Mouse (Mus musculus) kidney, postnatal 36 days (tissue): ENCODE data around the gene Gm13276.
"Not testable (repeated sequence)": the region's sequence is repeated elsewhere in the genome, so short reads cannot be mapped to it uniquely, and the experiment has no call there.

Source experiments
- DNase-seq, 2 experiments: peaks; one replicate each; pipeline ENCODE4 v3.0.0; 2021 to 2022; ENCODE audit warnings: mixed read lengths in 2 of 2

The Gm13276 gene

DNA sequence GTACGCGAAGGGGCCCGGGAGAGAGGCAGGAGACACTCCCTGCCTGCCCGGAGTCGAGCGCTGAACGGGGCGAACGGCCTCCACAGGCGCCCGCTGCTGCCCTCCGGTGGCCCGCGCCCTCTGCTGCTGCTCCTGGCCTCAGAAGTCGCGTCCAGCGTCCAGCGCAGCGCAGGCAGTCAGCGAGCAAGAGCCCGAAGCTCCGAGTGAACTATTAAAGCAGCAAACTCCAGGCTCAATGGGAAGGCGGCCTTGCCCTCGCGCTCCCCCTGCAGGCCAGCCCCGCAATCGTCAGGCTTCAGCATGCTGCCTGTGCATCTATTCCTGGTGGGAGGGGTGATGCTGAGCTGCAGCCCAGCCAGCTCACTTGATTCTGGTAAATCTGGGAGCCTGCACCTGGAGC lies at the start of gene Gm13276:
Gene Gm13276, plus strand, starts transcription at position 301 of the 400 bp plus-strand sequence.
- not testable (repeated sequence) for DNase-seq

DNA sequence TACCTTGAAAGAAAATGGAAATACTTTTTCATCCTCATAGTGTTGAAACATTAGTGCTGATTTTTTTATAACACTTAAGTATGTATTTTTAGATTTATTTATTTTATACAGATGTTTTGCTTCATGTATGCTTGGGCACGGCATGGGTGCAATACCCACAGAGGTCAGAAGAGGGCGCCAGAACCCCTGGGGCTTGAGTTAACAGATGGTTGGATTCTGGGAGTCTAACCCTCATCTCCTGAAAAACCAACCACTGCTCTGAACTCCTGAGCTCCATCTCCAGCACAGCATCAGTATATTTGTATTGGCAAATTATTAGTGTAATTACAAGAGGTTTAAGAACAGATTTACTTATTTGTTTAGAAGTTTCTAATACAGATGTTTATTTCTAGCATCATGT lies 47.0 kb upstream of the Gm13276 start:
- DNase-seq = peak; percentile 64 to 89

DNA sequence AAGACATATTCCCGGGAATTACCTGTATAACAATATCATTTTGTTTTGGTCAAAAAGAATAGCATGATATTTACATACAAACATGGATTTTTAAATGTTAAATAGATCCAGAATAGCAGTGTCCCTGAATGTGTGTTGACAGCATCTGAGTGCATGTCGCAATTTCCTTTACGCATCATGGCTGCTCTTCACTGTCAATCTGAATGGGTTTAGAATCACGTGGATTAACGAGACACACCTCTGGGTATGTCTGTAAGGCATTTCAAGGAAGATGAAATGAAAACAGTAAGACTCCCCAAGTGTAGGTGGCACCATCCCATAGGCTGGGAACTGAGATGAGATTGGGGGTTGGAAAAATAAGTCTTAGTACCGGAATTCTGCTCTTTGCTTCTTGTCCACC lies 46.5 kb upstream of the Gm13276 start:
- DNase-seq = no peak

DNA sequence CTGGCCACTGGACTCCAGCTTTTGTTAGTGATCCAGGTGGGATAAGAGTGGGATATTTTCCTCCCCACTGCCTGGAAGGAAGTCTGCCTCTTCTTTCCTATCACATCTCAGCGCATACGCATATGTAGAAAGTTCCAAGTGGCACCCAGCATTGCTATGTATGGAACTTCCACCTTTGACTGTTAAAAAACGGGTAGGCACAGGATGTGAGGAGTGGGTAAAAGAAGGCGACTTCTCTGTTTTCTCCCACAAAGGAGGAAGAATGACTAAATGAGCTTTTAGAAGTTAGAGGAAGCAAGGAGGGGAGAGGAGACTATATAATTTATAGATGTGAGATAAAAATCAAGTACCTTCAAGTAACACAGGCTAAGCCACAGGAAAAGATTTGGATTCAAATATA lies 44.1 kb upstream of the Gm13276 start:
- DNase-seq = no peak

DNA sequence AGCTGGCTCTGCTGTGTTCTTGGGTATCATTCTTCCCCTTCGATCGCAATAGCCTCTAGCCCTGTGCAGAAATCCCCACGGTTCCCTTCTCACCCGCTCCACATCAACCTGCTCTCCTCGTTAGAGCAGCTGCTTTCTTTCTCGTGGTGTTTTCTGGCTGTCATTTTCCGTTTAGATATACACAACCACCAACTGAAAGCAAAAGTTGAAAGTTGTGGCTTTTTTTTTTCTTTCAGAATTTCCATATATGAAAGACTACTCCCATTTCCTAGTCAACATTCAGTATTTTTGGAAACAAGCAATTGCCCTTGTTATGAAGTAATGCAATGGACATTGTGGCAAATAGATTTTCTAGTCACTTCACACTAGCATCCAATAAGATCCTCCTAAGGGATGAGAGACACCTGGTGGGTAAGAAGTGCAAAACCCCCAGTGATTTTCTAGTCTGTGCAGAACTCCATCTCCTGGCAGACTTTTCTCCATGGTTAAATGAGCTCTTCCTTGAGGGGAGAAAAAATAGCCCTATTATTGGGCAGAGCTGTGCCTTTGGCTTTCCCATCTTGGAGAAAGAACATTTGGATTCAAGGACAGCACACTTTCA lies 42.6 kb upstream of the Gm13276 start:
- DNase-seq = no peak

DNA sequence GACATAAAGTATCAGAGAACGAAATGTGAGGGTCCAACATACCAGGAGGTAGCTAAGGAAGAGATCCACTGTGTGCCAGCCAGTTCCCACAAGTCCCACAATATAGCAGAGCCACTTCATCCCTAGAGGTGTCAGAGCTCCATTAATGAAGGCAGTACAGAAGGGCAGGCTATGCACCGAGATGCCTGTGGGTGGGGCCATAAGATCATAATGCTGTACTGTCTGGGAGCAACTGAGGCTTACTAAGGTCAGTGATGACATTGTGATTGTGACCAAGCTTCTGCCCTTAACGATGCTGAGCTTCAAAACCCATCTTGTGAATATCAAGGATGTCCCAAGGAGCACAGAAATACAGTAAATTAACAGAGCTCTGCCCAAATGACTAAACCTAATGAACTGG lies 41.3 kb upstream of the Gm13276 start:
- no peak for DNase-seq

DNA sequence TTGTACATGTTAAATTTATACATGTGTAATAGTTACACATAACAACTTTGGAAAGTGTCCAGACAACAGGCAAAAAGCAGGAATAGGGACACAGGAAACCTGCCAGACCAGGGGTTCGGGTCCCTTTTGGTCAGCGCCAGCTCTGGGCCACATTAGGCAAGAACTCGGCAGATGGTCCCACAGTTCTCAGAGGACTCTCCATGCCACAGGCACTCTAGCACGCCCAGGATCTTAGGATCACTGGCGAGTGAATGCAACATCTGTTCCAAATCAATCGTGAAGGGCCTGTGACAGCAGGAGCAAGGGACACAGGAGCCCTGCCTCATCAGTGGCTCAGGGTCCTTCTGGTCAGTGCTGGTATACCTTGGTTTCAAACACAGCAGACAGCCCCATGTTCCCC lies 35.6 kb upstream of the Gm13276 start:
- DNase-seq = no peak

DNA sequence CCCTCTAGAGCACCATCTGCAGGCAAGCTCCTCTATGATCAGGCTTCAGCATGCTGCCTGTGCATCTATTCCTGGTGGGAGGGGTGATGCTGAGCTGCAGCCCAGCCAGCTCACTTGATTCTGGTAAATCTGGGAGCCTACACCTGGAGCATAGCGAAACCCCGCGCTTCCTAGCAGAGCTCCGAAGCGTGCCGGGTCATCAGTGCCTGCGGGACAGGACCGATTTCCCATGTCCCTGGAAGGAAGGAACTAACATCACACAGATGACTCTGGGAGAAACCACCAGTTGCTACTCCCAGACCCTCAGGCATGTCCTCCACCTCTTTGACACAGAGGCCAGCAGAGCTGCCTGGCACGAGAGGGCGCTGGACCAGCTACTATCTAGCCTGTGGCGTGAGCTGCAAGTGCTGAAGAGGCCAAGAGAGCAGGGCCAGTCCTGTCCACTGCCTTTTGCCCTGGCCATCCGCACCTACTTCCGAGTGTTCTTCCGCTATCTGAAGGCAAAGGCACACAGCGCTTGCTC lies 30.6 kb upstream of the Gm13276 start, which contains the start of gene Gm13271:
Gene Gm13271, plus strand, starts transcription at position 51 of the 523 bp plus-strand sequence.
- peak; percentile 23 to 34 for DNase-seq

DNA sequence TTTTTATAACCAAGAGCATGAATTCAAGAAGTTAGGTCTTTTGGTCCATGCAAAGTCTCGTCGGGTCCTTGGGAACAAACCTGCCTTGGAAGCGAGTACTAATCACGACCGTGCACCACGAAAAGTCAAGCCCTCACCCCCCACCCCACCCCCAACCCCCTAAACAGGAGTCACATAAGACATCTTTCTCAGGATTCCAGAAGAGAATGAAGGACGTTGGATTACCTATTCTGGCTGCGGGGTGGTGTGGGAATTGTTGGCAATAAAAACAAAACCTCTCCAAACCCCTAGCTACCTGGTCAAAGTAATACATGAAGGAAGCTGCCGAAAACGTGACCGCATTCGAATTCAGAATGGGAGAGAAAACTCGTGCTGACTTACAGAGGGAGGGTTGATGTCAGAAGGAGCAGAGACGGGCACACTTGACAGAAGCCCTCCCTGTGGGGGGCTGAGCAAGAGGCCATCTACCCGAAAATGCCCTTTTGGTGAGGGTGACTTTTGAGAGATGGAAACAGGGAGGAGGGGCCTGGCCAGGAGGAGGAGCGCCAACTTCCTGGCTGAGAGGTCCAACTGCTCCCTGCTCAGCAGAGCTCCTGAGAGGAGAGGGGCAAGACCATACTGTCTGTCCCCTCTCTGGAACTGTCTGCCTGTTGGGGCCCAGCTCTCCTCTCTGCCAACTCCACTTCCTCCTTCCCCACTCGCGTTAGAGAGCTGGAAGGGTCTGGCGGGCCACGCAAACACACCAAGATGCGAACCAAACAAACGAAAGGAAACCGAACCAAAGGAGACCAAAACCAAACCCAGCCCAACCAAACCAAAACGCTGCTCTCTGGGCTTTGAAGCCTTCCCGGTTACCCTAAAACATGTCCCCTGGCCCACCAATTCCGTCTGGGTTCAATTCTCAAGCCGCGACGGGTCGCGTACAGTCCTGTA lies 28.7 kb upstream of the Gm13276 start:
- peak in 1 of 2 experiments; percentile 24 for DNase-seq

DNA sequence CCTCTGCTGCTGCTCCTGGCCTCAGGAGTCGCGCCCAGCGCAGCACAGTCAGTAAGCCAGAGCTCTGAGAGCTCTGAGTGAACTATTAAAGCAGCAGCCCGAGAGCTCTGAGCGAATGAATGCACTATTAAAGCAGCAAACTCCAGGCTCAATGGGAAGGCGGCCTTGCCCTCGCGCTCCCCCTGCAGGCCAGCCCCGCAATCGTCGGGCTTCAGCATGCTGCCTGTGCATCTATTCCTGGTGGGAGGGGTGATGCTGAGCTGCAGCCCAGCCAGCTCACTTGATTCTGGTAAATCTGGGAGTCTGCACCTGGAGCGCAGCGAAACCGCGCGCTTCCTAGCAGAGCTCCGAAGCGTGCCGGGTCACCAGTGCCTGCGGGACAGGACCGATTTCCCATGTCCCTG lies 27.9 kb upstream of the Gm13276 start:
- DNase-seq = peak; percentile 87 to 89

DNA sequence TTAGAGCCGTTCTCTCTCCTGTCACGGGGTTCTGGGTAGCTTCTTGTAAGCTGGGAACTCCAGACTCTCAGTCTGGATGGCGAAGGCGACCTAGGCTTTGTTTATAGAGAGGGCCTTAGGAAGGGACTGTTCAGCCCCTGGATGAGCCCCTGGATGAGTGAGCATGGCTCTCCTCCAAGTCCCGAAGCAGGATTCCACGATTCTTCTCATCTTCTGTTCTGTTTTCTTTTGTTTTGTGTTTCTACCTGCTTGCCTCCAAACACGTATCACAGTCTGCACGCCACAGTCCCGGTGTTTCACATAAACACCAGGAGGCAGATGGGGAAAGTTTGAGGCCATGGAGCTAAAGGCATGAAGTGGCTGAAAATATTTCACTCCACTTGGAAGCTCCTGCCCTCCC lies 26.8 kb upstream of the Gm13276 start:
- DNase-seq = not testable (repeated sequence)

DNA sequence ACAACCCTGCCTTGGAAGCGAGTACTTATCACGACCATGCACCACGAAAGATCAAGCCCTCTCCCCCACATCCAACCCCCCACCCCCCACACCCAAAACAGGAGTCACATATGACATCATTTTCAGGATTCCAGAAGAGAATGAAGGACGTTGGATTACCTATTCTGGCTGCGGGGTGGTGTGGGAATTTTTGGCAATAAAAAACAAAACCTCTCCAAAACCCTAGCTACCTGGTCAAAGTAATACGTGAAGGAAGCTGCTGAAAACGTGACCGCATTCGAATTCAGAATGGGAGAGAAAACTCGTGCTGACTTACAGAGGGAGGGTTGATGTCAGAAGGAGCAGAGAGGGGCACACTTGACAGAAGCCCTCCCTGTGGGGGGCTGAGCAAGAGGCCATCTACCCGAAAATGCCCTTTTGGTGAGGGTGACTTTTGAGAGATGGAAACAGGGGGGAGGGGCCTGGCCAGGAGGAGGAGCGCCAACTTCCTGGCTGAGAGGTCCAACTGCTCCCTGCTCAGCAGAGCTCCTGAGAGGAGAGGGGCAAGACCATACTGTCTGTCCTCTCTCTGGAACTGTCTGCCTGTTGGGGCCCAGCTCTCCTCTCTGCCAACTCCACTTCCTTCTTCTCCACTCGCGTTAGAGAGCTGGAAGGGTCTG lies 25.8 kb upstream of the Gm13276 start, which contains the start of gene Gm13283:
Gene Gm13283, plus strand, starts transcription at position 510 of the 659 bp plus-strand sequence.
- DNase-seq = peak in 1 of 2 experiments; percentile 69

DNA sequence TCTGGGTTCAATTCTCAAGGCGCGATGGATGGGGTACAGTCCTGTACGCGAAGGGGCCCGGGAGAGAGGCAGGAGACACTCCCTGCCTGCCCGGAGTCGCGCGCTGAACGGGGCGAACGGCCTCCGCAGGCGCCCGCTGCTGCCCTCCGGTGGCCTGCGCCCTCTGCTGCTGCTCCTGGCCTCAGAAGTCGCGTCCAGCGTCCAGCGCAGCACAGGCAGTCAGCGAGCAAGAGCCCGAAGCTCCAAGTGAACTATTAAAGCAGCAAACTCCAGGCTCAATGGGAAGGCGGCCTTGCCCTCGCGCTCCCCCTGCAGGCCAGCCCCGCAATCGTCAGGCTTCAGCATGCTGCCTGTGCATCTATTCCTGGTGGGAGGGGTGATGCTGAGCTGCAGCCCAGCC lies 25.1 kb upstream of the Gm13276 start:
- DNase-seq = peak; percentile 86 to 87

DNA sequence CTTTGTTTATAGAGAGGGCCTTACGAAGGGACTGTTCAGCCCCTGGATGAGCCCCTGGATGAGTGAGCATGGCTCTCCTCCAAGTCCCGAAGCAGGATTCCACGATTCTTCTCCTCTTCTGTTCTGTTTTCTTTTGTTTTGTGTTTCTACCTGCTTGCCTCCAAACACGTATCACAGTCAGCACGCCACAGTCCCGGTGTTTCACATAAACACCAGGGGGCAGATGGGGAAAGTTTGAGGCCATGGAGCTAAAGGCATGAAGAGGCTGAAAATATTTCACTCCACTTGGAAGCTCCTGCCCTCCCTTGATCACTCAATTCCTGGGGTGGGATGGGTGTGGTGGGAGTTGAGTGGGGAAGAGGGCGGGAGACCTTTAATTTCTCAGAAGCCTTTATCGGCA lies 23.7 kb upstream of the Gm13276 start:
- DNase-seq = peak; percentile 25 to 46

DNA sequence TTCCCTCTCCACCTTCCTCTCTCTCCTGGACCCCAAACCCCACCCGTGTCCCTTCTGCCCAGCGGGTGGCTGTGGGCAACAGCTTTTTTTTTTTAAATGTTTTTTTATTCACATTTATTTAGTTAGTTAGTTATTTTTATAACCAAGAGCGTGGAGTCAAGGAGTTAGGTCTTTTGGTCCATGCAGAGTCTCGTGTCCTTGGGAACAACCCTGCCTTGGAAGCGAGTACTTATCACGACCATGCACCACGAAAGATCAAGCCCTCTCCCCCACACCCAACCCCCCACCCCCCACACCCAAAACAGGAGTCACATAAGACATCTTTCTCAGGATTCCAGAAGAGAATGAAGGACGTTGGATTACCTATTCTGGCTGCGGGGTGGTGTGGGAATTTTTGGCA lies 23.2 kb upstream of the Gm13276 start:
- DNase-seq = not testable (repeated sequence)

DNA sequence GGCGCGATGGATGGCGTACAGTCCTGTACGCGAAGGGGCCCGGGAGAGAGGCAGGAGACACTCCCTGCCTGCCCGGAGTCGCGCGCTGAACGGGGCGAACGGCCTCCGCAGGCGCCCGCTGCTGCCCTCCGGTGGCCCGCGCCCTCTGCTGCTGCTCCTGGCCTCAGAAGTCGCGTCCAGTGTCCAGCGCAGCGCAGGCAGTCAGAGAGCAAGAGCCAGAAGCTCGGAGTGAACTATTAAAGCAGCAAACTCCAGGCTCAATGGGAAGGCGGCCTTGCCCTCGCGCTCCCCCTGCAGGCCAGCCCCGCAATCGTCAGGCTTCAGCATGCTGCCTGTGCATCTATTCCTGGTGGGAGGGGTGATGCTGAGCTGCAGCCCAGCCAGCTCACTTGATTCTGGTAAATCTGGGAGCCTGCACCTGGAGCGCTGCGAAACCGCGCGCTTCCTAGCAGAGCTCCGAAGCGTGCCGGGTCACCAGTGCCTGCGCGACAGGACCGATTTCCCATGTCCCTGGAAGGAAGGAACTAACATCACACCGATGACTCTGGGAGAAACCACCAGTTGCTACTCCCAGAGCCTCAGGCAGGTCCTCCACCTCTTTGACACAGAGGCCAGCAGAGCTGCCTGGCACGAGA lies 22.0 kb upstream of the Gm13276 start:
- peak; percentile 66 to 78 for DNase-seq

DNA sequence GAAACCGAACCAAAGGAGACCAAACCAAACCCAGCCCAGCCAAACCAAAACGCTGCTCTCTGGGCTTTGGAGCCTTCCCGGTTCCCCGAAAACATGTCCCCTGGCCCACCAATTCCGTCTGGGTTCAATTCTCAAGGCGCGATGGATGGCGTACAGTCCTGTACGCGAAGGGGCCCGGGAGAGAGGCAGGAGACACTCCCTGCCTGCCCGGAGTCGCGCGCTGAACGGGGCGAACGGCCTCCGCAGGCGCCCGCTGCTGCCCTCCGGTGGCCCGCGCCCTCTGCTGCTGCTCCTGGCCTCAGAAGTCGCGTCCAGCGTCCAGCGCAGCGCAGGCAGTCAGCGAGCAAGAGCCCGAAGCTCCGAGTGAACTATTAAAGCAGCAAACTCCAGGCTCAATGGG lies 12.0 kb upstream of the Gm13276 start, which contains the start of gene Gm13290:
Gene Gm13290, plus strand, starts transcription at position 301 of the 400 bp plus-strand sequence.
- not testable (repeated sequence) for DNase-seq

DNA sequence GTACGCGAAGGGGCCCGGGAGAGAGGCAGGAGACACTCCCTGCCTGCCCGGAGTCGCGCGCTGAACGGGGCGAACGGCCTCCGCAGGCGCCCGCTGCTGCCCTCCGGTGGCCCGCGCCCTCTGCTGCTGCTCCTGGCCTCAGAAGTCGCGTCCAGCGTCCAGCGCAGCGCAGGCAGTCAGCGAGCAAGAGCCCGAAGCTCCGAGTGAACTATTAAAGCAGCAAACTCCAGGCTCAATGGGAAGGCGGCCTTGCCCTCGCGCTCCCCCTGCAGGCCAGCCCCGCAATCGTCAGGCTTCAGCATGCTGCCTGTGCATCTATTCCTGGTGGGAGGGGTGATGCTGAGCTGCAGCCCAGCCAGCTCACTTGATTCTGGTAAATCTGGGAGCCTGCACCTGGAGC lies 8.9 kb upstream of the Gm13276 start, which contains the start of gene Gm13289:
Gene Gm13289, plus strand, starts transcription at position 301 of the 400 bp plus-strand sequence.
- not testable (repeated sequence) for DNase-seq

DNA sequence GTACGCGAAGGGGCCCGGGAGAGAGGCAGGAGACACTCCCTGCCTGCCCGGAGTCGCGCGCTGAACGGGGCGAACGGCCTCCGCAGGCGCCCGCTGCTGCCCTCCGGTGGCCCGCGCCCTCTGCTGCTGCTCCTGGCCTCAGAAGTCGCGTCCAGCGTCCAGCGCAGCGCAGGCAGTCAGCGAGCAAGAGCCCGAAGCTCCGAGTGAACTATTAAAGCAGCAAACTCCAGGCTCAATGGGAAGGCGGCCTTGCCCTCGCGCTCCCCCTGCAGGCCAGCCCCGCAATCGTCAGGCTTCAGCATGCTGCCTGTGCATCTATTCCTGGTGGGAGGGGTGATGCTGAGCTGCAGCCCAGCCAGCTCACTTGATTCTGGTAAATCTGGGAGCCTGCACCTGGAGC lies 6.0 kb upstream of the Gm13276 start, which contains the start of gene Gm13272:
Gene Gm13272, plus strand, starts transcription at position 301 of the 400 bp plus-strand sequence.
- not testable (repeated sequence) for DNase-seq

DNA sequence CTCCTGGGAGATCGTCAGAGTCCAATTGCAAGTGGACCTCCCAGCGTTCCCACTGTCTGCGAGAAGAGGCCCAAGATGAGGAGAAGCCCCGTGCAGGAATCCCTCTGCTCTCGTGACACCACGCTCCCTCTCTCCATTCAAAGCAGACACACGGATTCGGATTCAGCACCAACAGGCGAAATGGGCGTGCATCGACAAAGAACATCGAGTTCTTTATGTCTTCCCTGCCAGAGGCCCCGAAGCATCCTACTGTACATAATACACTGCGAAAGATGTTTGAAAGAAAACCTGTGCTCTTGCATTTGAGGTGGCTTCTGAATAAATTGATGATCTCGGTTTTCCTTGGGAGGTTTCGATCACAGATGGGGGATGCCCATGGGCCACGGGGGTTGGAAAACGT lies 5.2 kb upstream of the Gm13276 start:
- DNase-seq = not testable (repeated sequence)

DNA sequence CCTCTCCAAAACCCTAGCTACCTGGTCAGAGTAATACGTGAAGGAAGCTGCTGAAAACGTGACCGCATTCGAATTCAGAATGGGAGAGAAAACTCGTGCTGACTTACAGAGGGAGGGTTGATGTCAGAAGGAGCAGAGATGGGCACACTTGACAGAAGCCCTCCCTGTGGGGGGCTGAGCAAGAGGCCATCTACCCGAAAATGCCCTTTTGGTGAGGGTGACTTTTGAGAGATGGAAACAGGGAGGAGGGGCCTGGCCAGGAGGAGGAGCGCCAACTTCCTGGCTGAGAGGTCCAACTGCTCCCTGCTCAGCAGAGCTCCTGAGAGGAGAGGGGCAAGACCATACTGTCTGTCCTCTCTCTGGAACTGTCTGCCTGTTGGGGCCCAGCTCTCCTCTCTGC lies 3.7 kb upstream of the Gm13276 start, which contains the start of gene Ifnz:
Gene Ifnz, plus strand, starts transcription at position 301 of the 400 bp plus-strand sequence.
- DNase-seq = not testable (repeated sequence)

DNA sequence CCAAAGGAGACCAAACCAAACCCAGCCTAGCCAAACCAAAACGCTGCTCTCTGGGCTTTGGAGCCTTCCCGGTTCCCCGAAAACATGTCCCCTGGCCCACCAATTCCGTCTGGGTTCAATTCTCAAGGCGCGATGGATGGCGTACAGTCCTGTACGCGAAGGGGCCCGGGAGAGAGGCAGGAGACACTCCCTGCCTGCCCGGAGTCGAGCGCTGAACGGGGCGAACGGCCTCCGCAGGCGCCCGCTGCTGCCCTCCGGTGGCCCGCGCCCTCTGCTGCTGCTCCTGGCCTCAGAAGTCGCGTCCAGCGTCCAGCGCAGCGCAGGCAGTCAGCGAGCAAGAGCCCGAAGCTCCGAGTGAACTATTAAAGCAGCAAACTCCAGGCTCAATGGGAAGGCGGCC lies 3.2 kb upstream of the Gm13276 start:
- DNase-seq = peak; percentile 19 to 28
